Mouse (Mus musculus): ENCODE results near the gene Tenm2. TPM values are rescaled to one million over a fixed set of nuclear protein-coding genes. Genes with fewer than 3 reads are reported as not detected.

The Tenm2 gene
- total RNA-seq, 4 experiments from 2014 or later: 0.19 to 0.62 (median 0.31) TPM

DNA sequence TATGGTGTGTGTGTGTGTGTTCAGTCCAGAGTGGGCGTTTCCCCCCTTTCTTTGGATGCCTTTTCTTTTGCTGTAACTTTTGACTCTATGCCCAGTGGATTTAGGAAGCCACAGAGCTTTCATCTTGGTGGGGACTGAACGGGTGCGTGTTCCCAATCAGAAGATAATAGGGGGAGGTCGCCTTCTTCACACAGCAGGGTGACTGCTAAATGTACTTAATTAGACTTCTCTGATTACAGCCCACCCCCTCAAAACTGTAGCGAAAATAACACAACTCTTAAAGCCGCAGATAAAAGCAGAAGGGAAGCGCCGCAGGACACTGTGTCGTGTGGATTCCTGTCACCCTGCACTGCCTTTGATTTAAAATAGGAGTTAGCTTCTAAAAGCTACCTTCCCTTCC, 1163.7 kb downstream of the Tenm2 start:
- DNase-seq (ENCODE audit: low spot score in 2 of 2): no peak

- no peak for DNase-seq (ENCODE audit: low spot score in 2 of 2)
Observed at GRCm38 (mm10) chr11:36059325-36059843, 1176.4 kb downstream of the Tenm2 start.

DNA sequence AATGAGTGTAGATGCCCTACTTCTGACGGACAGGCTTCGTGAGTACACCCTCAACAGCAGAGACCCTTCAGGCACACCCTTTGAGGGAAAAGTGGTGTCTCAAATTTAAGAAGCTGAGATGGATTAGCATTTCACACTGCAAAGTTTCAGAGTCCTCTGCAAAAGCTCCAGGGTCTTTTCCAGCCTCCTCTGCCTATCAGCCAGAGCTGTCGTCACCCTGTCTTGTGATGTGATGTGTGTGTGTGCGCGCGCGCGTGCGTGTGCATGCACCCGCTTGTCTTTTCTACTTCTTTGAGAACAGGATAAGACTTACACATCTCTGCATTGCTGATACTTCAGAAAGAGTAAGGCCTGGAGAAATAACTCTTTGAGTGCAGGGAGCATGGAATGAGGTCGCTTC, 1179.2 kb downstream of the Tenm2 start:
- DNase-seq (ENCODE audit: low spot score in 2 of 2): no peak

- DNase-seq (ENCODE audit: low spot score in 2 of 2): no peak
Observed at GRCm38 (mm10) chr11:36054323-36054722, 1181.4 kb downstream of the Tenm2 start.

DNA sequence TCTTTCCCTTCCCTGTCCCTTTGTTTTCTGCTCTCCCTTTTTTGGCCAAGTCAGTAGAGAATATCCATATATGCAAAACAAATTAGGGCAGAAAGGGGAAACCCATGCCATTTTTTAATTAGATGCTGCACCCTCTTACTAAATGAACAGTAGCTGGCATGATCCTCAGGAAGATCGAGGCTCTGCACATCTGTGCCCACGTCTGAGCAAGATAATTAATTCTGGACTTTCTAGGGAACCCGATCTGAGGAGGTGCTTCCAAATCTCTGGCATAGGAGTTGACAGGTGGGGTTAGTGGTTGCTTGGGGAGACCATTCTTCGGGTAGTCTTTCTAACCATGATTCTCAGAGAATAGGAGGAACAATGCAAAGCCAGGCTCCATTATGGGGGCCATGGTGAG, 1182.3 kb downstream of the Tenm2 start:
- DNase-seq (ENCODE audit: low spot score in 2 of 2): no peak

DNA sequence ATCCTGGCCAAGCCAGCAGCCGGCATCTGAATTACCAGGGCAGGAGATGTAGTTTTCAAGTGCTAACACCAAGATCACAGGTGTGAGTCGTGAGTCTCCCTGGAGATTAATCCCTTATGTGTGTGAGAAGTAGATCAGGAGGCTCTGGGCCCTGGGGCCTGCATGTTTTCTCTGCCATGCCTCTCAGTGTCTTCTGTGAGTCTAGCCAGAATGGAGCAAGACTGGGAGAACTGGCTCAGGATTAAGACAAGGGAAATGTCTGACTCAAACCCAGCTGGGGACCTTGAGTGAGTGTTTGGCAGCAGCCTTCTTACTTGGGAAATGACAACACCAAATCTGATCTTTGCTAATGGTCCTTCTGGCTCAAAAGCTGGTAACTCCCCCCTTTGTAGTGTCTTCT, 1183.2 kb downstream of the Tenm2 start:
- DNase-seq (ENCODE audit: low spot score in 2 of 2): no peak

DNA sequence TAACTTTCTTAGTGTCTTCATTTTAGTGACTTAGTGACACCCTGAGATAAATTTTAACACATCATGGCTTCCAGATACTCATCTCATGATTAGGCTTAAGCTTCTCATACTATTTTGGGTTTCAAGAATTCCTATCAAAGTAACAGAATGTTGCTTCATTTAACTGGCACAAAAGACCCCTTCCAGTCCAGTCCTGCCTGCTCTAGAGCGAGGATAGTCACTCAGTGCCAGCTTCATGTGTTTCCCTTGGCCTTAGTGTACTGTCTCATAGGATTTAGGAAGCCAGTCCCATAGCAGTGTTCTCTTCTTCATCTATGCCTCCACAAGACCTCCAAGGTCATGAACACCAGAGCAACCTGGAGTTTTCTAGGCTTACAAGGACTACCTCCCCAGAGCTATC, 1183.7 kb downstream of the Tenm2 start:
- DNase-seq (ENCODE audit: low spot score in 2 of 2): no peak

GRCm38 (mm10) chr11:36049547-36049946, 1186.2 kb downstream of the Tenm2 start:
- no peak for DNase-seq (ENCODE audit: low spot score in 2 of 2)

DNA sequence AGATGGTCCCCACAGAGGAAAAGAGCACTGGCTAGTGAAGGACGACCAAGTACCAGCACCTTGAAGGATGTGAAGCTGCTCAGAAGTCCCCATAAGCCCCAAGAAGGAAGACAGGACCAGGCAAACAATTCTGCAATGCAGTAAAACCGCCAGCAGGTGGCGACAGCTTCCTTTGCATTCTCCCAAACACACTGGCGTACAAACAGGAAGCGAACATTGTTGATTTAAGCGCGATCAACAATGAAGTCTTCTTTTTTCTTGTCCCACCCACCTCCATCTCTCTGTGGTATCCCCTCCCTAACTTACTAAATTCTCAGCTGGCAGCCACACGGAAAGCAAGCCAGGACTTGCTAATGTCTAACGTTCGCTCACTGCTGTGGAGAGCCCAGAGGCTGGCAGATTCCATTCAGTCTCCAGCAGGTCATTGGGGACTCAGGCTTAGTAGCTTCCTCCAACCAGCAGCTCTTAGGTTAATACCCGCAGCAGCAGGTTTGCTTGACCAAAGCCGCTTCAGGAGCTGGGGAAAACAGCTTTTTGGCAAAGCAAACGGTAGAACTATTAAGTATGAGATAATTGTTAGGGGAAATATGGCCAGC, 1190.0 kb downstream of the Tenm2 start:
- peak; percentile 38 to 39 for DNase-seq (ENCODE audit: low spot score in 2 of 2)

GRCm38 (mm10) chr11:36041411-36041810, 1194.4 kb downstream of the Tenm2 start:
- no peak for DNase-seq (ENCODE audit: low spot score in 2 of 2)

DNA sequence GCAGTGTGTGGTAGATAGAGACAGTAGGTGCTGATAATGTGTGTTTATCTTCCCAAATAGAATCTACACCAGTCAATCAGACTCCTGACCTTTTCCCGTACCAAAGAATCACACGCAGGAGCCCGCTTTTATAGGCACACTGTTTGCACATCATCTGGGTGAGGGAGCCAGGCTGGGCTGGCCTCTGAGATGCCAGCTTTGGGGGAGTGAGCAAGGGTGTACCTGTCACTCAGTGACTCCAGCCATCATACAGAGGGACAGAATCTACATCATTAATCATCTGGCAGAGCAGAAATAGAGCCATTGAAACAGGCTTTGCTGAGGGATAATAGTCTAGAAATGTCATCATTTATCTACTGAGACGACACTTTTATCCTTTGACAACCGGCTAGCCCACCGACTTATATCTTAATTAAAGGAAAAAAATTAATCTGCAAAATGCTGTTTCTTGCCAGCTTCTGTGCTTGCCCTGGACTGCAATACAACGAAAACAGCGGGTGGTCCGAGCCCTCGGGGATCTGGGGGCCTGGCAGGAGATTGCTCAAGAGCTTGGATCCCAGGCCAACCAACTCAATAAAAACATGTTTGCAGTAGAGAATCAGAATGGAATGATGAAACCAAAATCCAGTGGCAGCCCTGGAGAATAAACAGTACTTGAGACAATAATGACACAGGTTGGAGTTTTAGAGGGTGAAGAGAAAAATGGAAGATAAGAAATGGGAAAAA, 1195.1 kb downstream of the Tenm2 start:
- DNase-seq (ENCODE audit: low spot score in 2 of 2): no peak

GRCm38 (mm10) chr11:36039825-36040224, 1195.9 kb downstream of the Tenm2 start:
- no peak for DNase-seq (ENCODE audit: low spot score in 2 of 2)

GRCm38 (mm10) chr11:36038386-36038785, 1197.4 kb downstream of the Tenm2 start:
- no peak for DNase-seq (ENCODE audit: low spot score in 2 of 2)

DNA sequence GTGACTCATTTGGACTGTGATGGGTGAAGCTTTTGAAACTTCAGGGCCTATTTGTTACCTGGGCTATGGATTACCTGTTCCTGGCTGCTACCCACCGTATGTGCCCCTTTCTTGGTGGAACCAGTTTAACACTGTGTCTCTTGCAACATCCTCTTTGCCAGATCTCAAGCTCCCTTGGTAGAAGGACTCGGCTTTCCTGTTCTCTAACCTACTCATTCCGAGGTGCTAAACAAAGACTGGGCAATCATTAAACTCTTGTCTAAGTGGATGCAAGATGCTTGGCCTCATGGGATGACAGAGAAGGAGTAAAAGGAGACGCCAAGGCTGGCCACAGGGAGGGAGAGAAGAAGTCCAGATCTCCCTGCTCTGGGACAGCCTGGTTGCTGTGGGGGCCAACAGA, 1198.5 kb downstream of the Tenm2 start:
- DNase-seq (ENCODE audit: low spot score in 2 of 2): no peak

DNA sequence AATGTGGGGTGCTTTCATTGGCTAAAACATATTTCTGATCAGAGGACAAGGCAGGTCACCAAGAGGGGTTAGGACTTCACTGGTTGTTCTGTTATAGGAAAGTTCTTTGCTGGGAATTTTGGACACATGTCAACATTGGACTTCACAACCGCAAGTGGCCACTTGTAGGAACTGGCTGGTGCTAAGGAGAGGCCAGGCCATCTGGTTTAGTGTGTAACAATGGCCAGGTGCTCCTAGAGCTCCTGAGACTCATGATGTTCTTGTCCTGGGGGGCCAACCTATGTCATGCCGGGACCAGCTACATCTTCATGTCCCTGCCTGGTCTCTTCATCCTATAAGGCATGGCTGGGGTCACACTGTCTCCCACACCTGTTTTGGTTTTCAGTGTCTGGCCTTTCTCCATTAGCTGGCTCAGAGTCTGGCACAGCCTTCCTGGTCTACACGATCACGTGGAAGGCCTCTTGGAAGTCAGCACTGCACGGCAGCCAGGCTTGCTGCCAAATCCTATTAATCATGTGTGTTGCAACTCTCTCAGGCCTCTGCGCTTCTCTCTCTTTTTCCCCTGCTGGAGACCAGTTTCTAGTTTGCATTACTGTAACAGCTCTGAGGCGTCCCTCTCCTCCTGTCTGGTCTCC, 1199.6 kb downstream of the Tenm2 start:
- DNase-seq (ENCODE audit: low spot score in 2 of 2): peak; percentile 68 to 82

DNA sequence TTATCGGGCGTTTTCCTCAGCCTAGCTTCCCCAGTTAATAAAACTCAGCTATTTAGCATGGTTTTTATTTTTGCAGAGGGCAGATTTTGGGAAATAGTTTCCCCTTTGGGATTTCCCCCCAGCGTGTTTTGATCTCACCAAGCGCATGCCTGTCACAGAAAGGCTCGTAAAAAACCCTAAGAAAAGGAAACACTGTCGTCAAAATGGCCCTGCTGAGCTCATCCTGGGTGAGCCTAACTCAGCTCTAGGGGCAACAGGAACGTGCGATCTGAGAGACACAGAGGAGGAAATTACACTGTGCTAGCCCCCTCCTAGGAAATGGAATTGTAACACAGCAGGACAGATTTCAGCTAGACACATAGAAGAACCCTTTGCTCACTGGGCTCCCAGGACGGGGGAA, 1204.0 kb downstream of the Tenm2 start:
- no peak for DNase-seq (ENCODE audit: low spot score in 2 of 2)

- no peak for DNase-seq (ENCODE audit: low spot score in 2 of 2)
Observed at GRCm38 (mm10) chr11:36020009-36020408, 1215.8 kb downstream of the Tenm2 start.

- no peak for DNase-seq (ENCODE audit: low spot score in 2 of 2)
Observed at GRCm38 (mm10) chr11:36013179-36013578, 1222.6 kb downstream of the Tenm2 start.

- no peak for DNase-seq (ENCODE audit: low spot score in 2 of 2)
Observed at GRCm38 (mm10) chr11:36009281-36010208, 1226.2 kb downstream of the Tenm2 start.

DNA sequence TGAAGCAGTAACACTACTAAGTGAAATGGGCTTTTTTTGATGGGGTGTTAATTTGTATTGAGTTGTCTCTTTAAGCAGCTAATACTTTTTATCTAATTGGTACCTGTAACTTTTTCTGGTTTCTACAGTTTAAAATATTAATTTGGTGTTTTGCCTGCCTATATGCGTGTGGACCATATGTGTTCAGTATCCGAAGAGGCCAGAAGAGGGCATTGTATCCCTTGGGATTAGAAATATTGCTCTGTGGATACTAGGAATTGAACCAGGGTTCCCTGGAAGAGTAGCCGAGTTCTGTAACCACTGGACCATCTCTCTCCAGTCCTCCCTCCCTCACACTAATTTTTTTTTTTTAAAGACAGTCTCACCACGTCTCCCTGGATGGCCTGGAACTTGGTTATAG, 1232.9 kb downstream of the Tenm2 start:
- no peak for DNase-seq (ENCODE audit: low spot score in 2 of 2)

DNA sequence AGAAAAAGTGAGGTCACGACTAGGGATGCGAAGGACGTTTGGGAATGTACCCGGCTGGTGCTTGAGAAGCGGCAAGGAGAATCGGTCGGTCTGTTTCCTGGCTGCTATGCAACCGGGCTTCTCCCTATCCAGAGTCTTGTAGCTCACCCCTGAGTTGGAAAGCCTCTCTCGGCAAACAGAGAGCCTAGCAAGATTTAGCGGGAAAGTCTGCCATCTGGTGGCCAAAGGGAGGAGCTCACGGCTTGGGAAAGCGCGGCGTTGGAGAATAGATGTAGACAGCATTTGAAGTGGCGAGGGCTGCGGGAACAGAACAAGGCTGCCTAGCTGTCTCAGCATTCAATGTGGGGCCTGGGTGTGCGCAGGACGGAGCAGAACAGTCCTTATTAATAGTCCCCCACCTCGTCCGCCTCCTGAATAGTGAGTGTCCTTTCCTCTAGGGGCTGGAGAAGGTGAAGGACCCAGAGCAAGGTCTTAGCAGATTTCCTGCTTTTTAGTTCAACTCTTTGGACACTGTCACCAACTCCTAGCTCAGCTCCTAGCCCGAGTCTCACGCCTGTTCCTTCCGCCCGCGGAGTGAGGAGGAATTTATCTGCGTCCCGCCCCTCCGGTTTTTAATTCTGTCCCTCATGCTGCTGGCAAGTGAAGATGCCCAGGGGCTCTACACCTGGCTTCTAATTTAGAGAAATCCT, 1234.3 kb downstream of the Tenm2 start:
- DNase-seq (ENCODE audit: low spot score in 2 of 2): peak; percentile 51

All from gastrocnemius, adult 8-10 months (tissue).